Mouse (Mus musculus) right cerebral cortex, postnatal 4 days (tissue): ENCODE measurements around the gene Wsb1.
A peak's percentile ranks its signal among the peaks of the same experiment; 100 is the strongest.
"Not testable (repeated sequence)": the region's sequence is repeated elsewhere in the genome, so short reads cannot be mapped to it uniquely, and the experiment has no call there.

Source experiments
- DNase-seq: peaks from one replicate; pipeline ENCODE4 v3.0.0-alpha.2; 2022

The Wsb1 gene

DNA sequence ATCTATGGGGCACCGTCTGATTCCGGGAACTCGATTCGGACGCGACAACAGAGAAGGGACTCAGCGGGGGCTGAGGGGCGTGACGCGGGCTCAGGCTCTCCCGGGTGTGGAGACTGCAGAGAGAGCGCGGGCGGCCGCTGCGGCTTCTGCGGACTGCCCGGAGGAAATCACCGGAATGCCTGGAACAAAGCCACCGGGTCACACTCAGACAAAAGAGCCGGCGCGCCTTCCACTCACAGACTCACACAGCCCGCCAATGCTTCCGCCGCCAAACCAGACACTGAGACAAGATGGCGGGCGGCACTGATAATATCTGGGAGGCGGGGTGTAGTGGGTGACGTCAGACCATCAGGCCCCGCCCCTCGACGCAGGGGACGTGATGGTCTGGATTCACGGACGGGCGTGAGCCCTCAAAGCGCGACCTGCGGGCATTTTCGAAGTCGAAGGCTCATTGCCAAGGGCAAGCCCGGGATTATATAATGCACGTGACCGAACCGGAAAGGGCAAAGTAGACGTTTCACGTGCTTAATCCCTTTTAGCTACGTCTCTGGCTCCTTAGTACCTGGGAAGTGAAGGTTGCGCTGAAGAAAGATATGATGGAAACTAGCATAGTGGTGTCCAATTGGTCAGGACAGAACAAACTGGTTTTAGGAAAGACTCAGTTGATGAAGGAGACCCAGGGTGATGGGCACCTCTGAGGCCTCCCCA lies at the start of gene Wsb1:
TSS of gene Wsb1 (minus strand) at position 281 of the 708 bp plus-strand sequence.
- peak; percentile 94 for DNase-seq

DNA sequence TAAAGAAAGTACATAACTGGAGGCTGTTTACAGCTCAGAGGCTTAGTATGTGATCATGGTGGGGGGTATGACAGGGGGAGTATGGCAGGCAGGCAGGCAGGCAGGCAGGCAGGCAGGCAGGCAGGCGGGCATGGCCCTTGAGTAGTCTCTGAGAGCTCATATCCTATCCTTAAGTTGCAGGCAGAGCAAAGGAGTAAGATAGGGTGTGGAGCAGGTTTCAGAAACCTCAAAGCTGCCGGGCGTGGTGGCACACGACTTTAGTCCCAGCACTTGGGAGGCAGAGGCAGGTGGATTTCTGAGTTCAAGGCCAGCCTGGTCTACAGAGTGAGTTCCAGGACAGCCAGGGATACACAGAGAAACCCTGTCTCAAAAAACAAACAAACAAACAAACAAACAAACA lies 49.8 kb upstream of the Wsb1 start:
- DNase-seq, result not testable (repeated sequence)

DNA sequence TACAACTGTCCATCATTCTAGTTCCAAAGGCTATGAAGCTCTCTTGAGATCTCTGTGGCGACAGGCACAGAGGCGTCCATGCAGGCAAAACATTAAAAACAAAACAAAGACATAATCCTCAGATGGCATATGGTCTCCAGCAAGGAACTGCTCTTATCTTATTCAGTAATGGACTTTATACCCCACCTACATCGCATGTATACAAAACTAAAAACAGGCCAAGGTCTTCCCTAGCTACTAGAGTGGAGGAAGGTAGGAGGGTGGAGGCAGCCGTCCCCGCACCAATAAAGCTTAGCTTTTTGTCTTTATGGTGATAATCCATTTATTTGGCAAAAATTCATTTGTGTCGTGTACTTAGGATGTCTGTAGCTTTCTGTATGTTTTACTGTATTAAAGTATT lies 48.6 kb upstream of the Wsb1 start:
- no peak for DNase-seq

DNA sequence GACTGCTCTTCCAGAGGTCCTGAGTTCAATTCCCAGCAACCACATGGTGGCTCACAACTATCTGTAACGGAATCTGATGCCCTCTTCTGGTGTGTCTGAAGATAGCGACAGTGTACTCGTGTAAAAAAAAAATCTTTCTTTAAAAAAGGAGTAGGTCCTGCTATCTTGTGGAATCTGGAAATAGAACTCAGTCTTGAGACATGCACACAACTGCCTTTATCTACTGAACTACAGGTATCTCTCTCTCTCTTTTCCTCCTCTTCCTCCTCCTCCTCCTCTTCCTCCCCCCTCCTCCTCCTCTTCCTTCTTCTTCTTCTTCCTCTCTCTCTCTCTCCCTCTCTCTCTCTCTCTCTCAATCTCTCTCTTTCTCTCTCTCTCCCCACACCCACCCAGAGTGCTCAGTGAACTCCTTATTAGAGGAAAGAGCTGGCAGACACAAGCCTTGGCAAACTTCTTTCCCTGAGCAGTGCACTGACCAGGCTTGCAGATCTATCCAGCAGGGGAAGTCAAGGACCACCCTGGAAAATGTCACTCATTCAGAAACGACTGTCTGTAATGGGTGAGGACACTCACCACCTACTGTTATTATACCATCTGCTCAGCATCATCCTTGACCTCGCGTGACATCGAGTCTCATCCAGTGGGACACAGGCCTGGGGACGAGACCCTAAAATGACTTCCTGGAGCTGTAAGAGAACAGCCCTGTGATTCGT lies 45.4 kb upstream of the Wsb1 start:
- no peak for DNase-seq

DNA sequence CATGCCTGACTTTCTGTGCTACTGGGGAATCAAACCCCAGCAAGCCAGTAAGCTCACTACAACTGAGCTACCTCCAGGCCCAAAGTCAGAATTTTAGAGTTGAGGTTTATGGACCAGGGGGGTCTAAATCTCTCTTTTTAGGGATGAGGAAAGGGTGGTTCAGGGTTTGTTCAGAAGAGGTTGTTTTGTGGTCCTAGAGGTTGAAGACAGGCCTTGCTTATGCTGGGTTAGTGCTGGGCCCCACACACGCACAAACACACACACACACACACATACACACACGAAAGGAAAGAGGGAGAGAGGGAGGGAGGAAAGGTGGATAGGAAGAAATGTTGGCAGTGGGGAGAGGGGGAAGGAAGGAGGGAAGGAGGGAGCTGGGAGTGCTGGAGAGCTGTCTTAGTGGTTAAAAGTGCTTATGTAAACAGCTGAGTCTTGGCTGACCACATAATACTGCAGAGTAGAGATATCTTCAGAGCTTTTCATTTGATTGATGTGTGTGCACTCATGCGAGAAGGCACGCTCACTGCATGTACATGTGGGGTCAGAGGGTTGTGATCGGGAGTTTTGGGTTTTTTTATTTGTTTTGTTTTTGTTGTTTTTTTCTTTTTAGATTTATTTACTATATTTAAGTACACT lies 42.5 kb upstream of the Wsb1 start, which contains the start of gene Gm9964:
TSS of gene Gm9964 (minus strand) at position 51 of the 636 bp plus-strand sequence.
- no peak for DNase-seq

DNA sequence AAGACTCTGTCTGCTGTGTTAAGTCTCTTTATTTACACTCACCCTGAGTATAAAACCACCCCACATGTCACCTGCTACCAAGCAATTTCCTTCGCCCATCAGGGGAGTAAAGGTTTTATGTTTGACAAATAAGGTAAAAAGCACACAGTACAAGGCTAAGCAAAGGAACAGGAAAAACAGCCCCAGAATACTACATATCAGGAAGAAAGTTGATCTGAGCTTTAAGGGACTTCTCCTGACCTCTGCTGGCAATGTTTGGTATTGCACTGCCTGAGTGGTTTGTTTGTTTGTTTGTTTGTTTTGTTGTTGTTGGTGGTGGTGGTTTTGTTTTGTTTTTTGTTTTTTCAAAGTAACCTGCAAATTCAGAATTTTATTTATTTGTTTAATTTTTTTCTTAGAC lies 41.7 kb upstream of the Wsb1 start:
- peak; percentile 66 for DNase-seq

DNA sequence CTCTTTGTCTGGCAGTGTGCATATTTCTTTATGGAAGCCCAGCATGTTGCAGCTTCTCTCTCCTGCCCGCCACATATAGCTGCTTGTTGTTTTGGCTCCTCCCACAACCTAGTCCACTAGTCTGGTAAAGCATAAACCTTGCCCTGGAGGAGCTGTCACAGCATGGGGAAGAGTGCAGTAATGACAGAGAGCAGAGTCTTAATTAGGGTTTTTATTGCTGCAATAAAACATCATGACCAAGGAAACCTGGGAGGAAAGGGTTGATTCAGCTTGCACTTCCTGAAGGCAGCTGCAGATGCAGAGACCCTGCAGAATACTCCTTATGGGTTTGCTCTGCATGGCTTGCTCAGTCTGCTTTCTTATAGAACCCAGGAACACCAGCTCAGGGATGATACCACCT lies 39.5 kb upstream of the Wsb1 start:
- no peak for DNase-seq

DNA sequence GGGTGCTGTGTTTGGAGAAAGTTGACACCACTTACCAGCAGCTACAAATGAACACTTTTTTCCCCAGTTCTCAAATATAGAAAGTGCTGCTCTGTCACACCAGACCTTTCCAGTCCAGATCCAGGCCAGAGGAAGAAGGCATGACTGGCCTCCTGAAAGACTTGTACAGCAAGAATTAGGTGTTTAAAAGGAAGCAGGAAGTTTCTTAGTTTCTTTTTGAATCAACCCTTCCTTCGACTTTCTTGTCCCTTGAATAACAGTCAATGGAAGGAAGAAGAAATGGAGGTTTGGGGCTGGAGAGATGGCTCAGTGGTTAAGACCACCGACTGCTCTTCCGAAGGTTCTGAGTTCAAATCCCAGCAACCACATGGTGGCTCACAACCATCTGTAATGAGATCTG lies 38.6 kb upstream of the Wsb1 start:
- DNase-seq, result no peak

GRCm38 (mm10) chr11:79292130-79292529 lies 37.7 kb upstream of the Wsb1 start:
- no peak for DNase-seq

- no peak for DNase-seq
Observed at GRCm38 (mm10) chr11:79291651-79292050, 37.2 kb upstream of the Wsb1 start.

DNA sequence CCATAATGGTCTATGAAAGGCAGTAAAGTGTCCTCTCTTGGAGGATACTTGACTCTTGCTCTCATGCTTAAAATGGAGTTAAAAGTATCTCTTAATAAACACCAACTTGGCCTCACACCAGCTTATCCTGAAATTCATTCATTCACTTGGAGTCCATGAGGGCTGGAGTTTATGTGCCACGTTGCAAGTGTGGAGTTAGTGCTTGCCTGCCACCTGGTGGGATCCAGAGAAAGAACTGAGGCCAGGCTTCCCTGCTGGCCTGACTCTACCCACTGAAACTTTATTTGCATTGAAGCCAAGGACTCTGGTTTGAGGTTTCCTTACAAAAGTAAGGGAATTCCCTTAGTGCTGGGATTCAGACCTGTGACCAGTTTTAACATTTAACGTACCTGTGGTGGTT lies 36.0 kb upstream of the Wsb1 start:
- DNase-seq, result peak; percentile 27

DNA sequence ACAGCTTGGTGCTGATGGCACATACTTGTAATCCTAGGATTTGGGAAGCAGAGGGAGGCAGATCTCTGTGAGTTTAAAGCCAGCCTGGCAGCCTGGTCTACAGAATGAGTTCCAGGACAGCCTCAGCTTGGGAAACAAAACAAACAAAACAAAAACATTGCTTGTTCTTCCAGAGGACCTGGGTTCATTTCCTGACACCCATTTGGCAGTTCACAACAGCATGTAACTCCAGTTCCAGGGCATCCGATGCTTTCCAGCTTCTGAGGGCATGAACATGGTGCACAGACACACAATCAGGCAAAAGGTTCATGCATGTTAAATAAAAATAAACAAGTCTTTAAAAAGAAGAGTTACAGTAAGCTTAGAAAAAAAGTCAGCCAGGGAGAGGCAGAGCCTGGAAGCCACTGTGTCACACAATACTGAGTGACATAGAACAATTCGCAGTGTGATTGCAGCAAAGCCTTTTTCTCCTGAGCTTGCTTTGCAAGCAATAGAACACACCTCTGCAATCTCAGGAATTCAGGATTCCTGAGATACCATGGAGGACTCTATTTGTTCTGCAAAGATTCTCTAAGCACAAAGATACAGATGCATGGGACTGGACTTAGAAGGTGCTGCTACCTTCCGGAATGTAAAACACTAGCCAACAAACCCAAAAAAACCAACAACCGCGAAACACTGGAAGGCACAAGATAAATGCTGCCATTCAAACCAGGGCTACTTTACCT lies 34.6 kb upstream of the Wsb1 start:
- no peak for DNase-seq

DNA sequence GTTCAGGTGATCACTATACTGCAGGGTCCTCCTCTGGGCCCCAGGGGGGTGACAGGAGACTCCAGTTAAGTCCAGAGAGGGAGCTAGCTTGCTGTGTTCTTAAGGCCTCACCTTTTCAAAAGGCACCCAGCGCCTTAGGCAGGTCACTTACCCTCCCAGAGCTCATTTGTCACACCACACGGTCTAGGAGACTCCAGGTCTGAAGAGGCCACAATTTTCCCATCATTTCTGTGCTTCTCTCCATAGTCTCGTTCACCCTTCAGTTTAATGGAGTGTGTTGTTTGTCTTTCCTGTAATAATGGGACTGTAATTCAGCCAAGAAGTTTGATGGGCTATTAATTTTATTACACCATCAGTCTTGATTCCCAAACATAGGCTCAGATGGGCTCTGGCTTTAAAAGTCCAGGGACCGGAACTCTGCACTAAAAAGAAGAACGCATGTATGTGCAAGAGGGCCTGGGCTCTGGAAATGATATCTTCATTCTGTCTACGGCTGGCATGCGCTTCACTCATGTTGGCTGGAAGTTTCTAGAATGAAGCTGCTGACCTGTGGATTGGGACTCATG lies 33.9 kb upstream of the Wsb1 start:
- no peak for DNase-seq

GRCm38 (mm10) chr11:79287447-79287846 lies 33.0 kb upstream of the Wsb1 start:
- no peak for DNase-seq

- no peak for DNase-seq
Observed at GRCm38 (mm10) chr11:79286305-79286799, 31.9 kb upstream of the Wsb1 start.

DNA sequence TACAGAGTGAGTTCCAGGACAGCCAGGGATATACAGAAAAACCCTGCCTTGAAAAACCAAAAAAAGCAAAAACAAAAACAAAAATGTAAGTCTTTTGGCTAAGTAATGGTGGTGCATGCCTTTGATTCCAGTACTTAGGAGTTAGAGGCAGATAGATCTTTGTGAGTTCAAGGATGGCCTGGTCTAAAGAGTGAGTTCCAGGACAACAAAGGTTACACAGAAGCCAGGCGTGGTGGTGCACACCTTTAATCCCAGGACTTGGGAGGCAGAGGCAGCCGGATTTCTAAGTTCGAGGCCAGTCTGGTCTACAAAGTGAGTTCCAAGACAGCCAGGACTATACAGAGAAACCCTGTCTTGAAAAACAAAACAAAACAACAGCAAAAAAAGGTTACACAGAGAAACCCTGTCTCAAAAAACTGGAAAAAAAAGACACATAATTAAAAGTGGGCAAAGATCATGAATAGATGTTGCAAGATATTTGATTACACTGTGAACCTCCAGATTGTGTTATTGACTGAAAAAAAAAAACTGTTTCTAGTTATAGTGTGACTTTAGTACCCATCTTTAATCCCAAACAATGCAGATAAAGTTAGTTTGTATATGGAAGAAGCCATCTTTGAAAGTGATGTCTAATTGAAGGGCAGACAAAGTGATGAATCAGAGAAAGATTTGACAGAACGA lies 29.0 kb upstream of the Wsb1 start:
- no peak for DNase-seq

GRCm38 (mm10) chr11:79281396-79281795 lies 26.9 kb upstream of the Wsb1 start:
- DNase-seq, result no peak

DNA sequence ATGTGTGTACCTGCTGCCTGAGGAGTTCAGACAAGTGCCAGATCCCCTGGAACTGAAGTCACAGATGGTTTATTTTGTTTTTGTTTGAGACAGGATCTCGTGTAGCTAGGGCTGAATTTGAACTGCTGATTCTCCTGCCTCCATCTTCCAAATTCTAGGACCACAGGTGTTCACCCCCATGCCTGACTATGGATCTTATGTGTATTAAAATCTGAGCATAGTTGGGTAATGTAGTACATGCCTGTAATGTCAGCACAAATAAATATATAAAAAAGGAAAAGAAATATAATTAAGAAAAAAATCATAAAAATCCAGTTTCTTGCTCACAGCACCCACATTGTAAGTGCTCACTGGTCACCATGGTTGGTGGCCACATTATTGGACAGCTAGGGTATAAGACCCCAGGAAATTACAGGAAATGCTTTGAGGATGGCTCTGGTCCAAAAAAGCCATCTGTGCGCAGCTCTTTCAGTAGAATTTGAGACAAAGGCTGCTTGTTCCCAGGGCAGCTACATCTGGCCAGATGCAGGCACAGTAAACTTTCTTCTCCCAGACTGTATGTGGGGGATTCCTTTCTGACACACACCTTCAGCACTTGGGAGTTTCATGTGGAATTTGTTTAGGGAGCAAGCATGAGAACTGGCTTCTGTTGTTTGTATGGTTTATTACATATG lies 25.4 kb upstream of the Wsb1 start:
- DNase-seq, result no peak

DNA sequence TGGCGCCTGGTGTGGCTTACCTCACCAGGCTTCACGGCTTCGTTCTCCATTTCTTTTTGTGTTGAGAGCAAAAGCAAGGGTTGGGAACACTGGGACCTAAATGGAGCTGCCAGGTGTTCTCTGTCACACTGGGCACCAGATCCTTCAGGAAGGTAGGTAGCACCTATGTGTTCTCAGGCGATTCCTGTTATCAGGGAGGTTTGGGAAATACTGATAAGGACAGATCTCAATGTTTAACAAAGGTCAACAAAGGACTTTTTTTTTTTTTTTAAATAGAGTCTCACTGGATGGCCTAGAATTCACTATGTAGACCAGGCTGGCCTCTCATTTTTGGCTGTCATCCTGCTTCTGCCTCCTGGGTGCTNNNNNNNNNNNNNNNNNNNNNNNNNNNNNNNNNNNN lies 19.3 kb upstream of the Wsb1 start:
- no peak for DNase-seq

DNA sequence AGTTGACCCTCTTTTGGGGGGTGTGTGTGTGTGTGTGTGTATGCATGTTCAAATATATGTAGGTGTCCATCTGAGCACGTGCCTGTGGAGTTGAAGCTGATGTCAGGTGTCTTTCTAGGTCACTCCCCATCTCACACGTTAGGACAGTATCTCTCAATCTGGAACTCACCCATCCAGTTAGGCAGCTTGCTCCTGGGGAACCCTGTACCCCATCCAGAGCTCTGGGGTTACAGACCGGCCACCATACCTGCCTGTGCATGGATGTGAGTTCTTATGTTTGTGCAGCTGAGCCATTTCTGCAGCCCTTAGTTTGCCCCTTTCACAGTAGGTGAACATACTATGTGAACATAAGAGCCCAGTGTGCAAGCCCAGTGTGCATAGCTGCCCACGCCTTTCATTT lies 18.6 kb upstream of the Wsb1 start:
- no peak for DNase-seq

DNA sequence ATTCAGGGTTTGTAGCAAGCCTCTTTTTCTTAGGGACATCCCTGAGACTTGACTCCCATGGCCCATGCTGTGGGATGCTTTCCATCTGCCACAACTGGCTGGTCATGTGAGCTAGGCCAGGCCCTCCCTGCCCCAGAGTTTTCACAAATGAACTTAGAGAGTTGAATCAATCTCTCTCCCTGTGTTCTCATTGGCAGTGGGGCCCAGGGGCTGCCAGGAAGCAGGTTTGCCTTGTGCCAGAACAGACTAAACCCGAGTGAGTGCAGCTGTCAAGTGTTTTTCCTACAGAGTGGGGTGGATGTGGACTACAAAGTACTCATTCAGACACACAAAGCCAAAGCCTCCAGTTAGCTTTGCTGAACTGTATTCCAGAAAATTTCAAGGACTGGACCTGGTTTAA lies 12.7 kb upstream of the Wsb1 start:
- no peak for DNase-seq

GRCm38 (mm10) chr11:79264376-79264775 lies 9.9 kb upstream of the Wsb1 start:
- no peak for DNase-seq
